Mouse (Mus musculus) stomach, embryonic 15.5 days (tissue): ENCODE results near the gene Mfsd4b5. TPM values are rescaled to one million over a fixed set of nuclear protein-coding genes. Genes with fewer than 3 reads are reported as not detected.

Source experiments
- ATAC-seq: fragments of 200-750 bp; cut with Nextera tagmentation; 2 replicates; pipeline ENCODE4 v1.8.0; 2017; ENCODE audit warnings: low read depth, moderate number of reproducible peaks, moderate TSS enrichment; ENCODE audit not compliant: insufficient read depth, low FRiP score
- H3K27ac ChIP-seq: fragments of 300-500 bp; sonication (generic); 2 replicates; pipeline ENCODE4 v1.5.1; 2015; ENCODE audit warnings: mild to moderate bottlenecking, inconsistent platforms
- H3K27me3 ChIP-seq: fragments of 300-500 bp; sonication (generic); replicated peaks from 2 replicates; pipeline ENCODE4 v1.6.1; 2015; ENCODE audit warnings: inconsistent platforms
- H3K36me3 ChIP-seq: fragments of 300-500 bp; sonication (generic); 2 replicates; pipeline ENCODE4 v1.6.1; 2015; ENCODE audit warnings: inconsistent platforms
- H3K4me1 ChIP-seq: fragments of 300-500 bp; sonication (generic); 2 replicates; pipeline ENCODE4 v1.6.1; 2015; ENCODE audit warnings: inconsistent platforms
- H3K4me2 ChIP-seq: fragments of 300-500 bp; sonication (generic); 2 replicates; pipeline ENCODE4 v1.6.1; 2015; ENCODE audit warnings: mild to moderate bottlenecking, inconsistent platforms
- H3K4me3 ChIP-seq: fragments of 300-500 bp; sonication (generic); replicated peaks from 2 replicates; pipeline ENCODE4 v1.5.1; 2015; ENCODE audit warnings: inconsistent platforms
- H3K9ac ChIP-seq: fragments of 300-500 bp; sonication (generic); 2 replicates; pipeline ENCODE4 v1.6.1; 2015; ENCODE audit warnings: inconsistent platforms
- H3K9me3 ChIP-seq: fragments of 300-500 bp; sonication (generic); 2 replicates; pipeline ENCODE4 v1.6.1; 2016; ENCODE audit warnings: inconsistent platforms
- WGBS: fragments of 180-500 bp; shearing (Covaris S2); methylation state at CpG from one replicate; pipeline ENCODE4 v1.1.7; 2015; 5-methylcytosine and 5-hydroxymethylcytosine counted together
- polyA plus RNA-seq: library from polyadenylated mRNA; unstranded; fragments of >200 nt; fragmentation: Nextera tagmentation; extraction: Ambion mirVana; gene quantifications from 2 replicates; pipeline ENCODE4 v1.2.1, GENCODE M21; 2015

The Mfsd4b5 gene
- polyA plus RNA-seq, 1 experiment from 2014 or later: 0.04 TPM

DNA sequence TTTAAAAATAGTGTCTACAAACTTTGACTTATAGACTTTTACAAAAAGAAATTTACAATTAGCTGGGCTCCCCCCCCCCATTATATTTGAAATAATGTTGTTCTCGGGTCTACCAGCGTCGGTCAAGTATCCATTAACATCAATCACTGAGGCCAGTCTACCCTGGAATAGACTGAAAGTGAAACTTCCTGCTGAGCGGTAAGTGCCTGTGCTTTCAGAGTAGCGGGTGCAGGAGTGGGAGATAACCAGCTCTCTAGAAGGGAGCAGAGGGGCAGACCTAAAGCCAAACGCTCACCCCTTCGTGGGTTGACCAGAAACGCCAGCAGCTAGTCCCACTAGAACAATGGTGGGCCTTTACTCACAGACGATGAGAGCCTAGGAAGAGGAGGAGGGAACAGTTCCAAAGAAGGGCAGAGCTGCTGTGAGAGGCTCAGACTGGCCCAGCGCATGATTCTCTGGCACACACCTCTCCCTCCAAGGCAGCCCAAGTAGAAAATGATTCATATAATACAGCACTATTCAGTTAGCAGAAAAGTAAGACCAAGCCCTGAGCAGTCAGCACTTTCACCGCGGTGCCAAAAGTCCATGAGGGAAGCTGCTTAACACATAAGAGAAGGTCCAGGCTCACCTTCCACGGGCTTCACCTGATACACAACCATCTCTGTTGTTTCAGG, 77.5 kb downstream of the Mfsd4b5 start:
- no peak overlapping the region for H3K9ac ChIP-seq
- WGBS: 46% methylated on average over 13 of the region's 13 CpGs
- no peak for ATAC-seq
- no peaks in the 10 kb centered on the region for H3K4me1 ChIP-seq
- no peaks in the 10 kb centered on the region for H3K9me3 ChIP-seq
- H3K27me3 ChIP-seq: no peaks in the 10 kb centered on the region
- no peak overlapping the region for H3K27ac ChIP-seq
- no peak overlapping the region for H3K4me2 ChIP-seq
- H3K36me3 ChIP-seq: no peaks in the 10 kb centered on the region
- H3K4me3 ChIP-seq: no peak overlapping the region

Other genes starting within 250 kb of the Mfsd4b5 start
- 3.6 and 4.8 TPM in 2 replicates for gene Mfsd4b4, start 87.4 kb downstream of the Mfsd4b5 start, polyA plus RNA-seq
- gene Mfsd4b2, start 59.7 kb downstream of the Mfsd4b5 start, polyA plus RNA-seq: 0.19 and 0.23 TPM in 2 replicates
- gene Mfsd4b3, start 26.5 kb downstream of the Mfsd4b5 start, polyA plus RNA-seq: 1.1 and 1.5 TPM in 2 replicates
- 0.06 and 0.09 TPM in 2 replicates for gene Mfsd4b1, start 38.6 kb upstream of the Mfsd4b5 start, polyA plus RNA-seq
- gene Slc16a10, start 155.6 kb upstream of the Mfsd4b5 start, polyA plus RNA-seq: 16.5 and 17.0 TPM in 2 replicates